Mouse (Mus musculus): ENCODE measurements at regions not wholly inside any gene's neighbourhood (a gene's known extent, or its start where the extent isn't known, plus 50 kb on each side); places are given as distances from the start of the nearest gene placed in this dataset.

DNA sequence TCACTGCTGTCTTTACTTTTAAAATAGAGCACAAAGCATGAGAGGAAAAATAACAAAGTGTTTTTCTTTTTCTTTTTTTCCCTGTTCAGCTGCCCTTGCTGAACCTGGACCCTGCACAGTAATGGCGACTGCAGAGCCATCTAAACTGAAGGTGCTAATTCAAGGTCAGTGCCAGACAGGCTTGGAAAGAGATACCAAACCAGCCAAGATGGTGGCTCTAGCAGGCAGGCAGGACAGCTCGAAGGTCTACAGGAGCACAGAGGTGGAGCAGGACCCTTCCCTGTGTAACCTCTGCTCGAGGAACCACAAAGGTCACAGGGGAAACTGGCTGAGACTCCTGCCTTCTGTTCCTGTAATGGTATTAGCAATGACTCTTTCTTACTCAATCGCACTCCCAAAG, 326.7 kb downstream of the Gm45692 start:
- no peak for TF ChIP-seq CTCF (IDR thresholded peaks at IDR 0.05; ENCODE audit: low read depth, low read length)
- no peak for TF ChIP-seq POLR2A (IDR thresholded peaks at IDR 0.05; ENCODE audit: insufficient read depth, low read length)
- TF ChIP-seq EP300 (IDR thresholded peaks at IDR 0.05; ENCODE audit: insufficient read depth, low read depth, low read length) = no peak
